Mouse (Mus musculus) embryonic fibroblast, embryonic 13.5 days (primary cell): ENCODE data around the gene Rcvrn.

Source experiments
- CTCF ChIP-seq: IDR thresholded peaks from 2 replicates; pipeline ENCODE4 v1.5.1; 2011; ENCODE audit warnings: mild to moderate bottlenecking, control low read depth, low read length, moderate library complexity, borderline replicate concordance; ENCODE audit not compliant: insufficient read depth
- POLR2A ChIP-seq: IDR thresholded peaks from 2 replicates; pipeline ENCODE4 v1.6.1; 2011; ENCODE audit warnings: low read depth, mild to moderate bottlenecking, control low read depth, low read length, moderate library complexity

- TF ChIP-seq CTCF: no peak
- TF ChIP-seq POLR2A: no peak
These were observed 23.0 kb upstream of the Rcvrn start for GRCm38 (mm10) chr11:67672140-67672539.
